Mouse (Mus musculus): ENCODE measurements around the gene Dnajc4.

- no peak for TF ChIP-seq CTCF (IDR thresholded peaks at IDR 0.05; ENCODE audit: extremely low read depth, insufficient read depth, insufficient read length, insufficient replicate concordance)
- peak; percentile 89 for TF ChIP-seq POLR2A (IDR thresholded peaks at IDR 0.05; ENCODE audit: low read depth, low read length)
Measured at GRCm38 (mm10) chr19:6980381-6981093, 11.8 kb downstream of the Dnajc4 start, which contains the start of gene Fkbp2.
